Comparison of ENCODE assay signal across 8 mouse cellular contexts in the genomic region with DNA sequence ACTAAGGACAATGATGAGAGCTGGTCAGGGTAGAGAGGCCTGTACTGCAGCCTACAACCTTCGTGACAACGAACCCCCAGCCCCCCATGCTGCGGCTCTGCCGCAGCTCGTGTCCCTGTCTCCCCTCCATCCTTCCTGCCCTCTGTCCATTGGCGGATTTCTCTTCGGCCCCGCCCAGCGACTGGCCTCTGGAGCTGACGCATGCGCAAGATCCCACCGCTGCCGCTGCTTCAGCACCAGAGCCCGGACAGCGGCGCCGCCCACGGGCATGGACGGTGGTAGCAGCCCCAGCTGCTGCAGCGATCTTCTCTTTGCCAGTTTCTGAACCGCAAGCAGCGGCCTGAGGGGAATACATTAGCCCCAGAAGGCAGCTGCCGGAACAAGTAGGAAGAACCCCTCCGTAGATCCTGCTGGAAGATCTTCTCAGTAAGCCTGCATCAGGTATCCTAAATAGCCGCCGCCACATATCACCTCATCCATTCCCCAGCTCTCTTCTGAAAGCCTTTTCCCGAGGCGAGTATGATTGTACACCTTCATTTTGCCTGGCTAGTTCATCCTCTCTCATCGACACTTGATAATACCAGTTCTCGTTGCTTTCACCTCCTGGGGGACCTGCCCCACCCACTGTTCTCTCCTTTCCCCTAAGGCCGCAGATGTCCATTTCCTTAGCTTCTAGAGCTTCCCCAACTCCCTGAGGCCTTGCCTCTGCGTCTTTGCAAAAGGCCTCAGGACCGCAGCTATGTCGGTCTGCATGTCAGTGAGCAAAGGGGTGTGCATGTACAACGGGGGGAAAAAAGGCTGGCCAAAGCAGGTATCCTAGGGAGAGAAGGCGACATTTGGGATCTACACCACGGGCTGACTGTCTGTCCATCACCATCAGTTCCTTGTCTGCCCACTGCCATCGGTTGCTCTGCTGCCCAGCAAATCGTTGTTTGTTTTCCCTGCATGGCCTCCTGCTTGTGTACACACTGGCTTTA. TPM values are rescaled to one million over a fixed set of nuclear protein-coding genes. Genes with fewer than 3 reads are reported as not detected.
DNase-seq lines count a peak whose midpoint lies in the region; ATAC-seq and TF ChIP-seq lines count a peak whose summit lies in the region.

A gene (plus strand): TSS at position 216 of the 977 bp plus-strand sequence.

- TF ChIP-seq POLR2A in testis, adult 2 months (IDR thresholded peaks at IDR 0.05; ENCODE audit: control insufficient read depth, low read depth, low read length) = peak; percentile 49; the same call in 1 of the 2 replicates

- H3K27me3 ChIP-seq in forebrain, embryonic 12.5 days = peaks cover 16% of the 10 kb centered on the region; the same call in 1 of the 2 replicates
- 0 out of 2 replicates have a peak, but pooled peaks cover 4% of the 10 kb centered on the region for H3K27me3 ChIP-seq in heart, postnatal 0 days (ENCODE audit: control insufficient read depth, insufficient read depth, low read length)
- H3K27me3 ChIP-seq in neural tube, embryonic 14.5 days (ENCODE audit: control insufficient read depth, insufficient read depth, low read length) = no peaks in the 10 kb centered on the region
- no peaks in the 10 kb centered on the region for H3K27me3 ChIP-seq in testis, adult 2 months (ENCODE audit: control insufficient read depth, insufficient read depth, low read length)

- ATAC-seq in forebrain, embryonic 12.5 days (ENCODE audit: low FRiP score) = peak; percentile 96
- ATAC-seq in heart, postnatal 0 days (ENCODE audit: insufficient read depth, low read depth) = peak; percentile 87
- peak; percentile 96 for ATAC-seq in neural tube, embryonic 14.5 days (ENCODE audit: low read depth)

- TF ChIP-seq EP300 in heart, postnatal 0 days (IDR thresholded peaks at IDR 0.05; ENCODE audit: low read depth) = no peak

- peaks cover 19% of the 10 kb centered on the region for H3K4me1 ChIP-seq in forebrain, embryonic 12.5 days
- no peaks in the 10 kb centered on the region for H3K4me1 ChIP-seq in heart, postnatal 0 days (ENCODE audit: control insufficient read depth, insufficient read depth)
- peaks cover 13% of the 10 kb centered on the region; the same call in 1 of the 2 replicates for H3K4me1 ChIP-seq in neural tube, embryonic 14.5 days (ENCODE audit: control insufficient read depth, insufficient read depth, low read length)
- H3K4me1 ChIP-seq in testis, adult 2 months (ENCODE audit: control insufficient read depth, insufficient read depth, low read length) = peaks cover 12% of the 10 kb centered on the region

- peak within 1 kb of the TSS; percentile 42 for H3K4me3 ChIP-seq in forebrain, embryonic 12.5 days (replicated peaks)
- peak within 1 kb of the TSS; percentile 27; the same call in 1 of the 2 replicates for H3K4me3 ChIP-seq in heart, postnatal 0 days (ENCODE audit: low read depth, low read length)
- H3K4me3 ChIP-seq in neural tube, embryonic 14.5 days (ENCODE audit: low read depth, low read length) = peak within 1 kb of the TSS; percentile 52
- peak within 1 kb of the TSS; percentile 72 for H3K4me3 ChIP-seq in testis, adult 2 months (ENCODE audit: control insufficient read depth, low read depth, low read length)

- H3K9ac ChIP-seq in forebrain, embryonic 12.5 days = peak within 1 kb of the TSS; percentile 49
- no peak within 1 kb of the TSS for H3K9ac ChIP-seq in heart, postnatal 0 days (replicated peaks; ENCODE audit: low read depth, low read length)
- peak within 1 kb of the TSS; percentile 57 for H3K9ac ChIP-seq in neural tube, embryonic 14.5 days (replicated peaks; ENCODE audit: low read depth, low read length)

- H3K36me3 ChIP-seq in forebrain, embryonic 12.5 days (replicated peaks) = no peaks in the 10 kb centered on the region
- H3K36me3 ChIP-seq in heart, postnatal 0 days (replicated peaks; ENCODE audit: control insufficient read depth, insufficient read depth, low read length) = no peaks in the 10 kb centered on the region
- H3K36me3 ChIP-seq in neural tube, embryonic 14.5 days (ENCODE audit: control insufficient read depth, insufficient read depth, low read length) = no peaks in the 10 kb centered on the region
- no peaks in the 10 kb centered on the region for H3K36me3 ChIP-seq in testis, adult 2 months (ENCODE audit: control insufficient read depth, insufficient read depth, low read length)

- no peaks in the 10 kb centered on the region for H3K9me3 ChIP-seq in forebrain, embryonic 12.5 days
- no peaks in the 10 kb centered on the region for H3K9me3 ChIP-seq in heart, postnatal 0 days (replicated peaks; ENCODE audit: control insufficient read depth, low read length)
- no peaks in the 10 kb centered on the region for H3K9me3 ChIP-seq in neural tube, embryonic 14.5 days (ENCODE audit: control insufficient read depth, low read length)

- H3K27ac ChIP-seq in forebrain, embryonic 12.5 days = peak within 1 kb of the TSS; percentile 57
- H3K27ac ChIP-seq in heart, postnatal 0 days (ENCODE audit: low read depth) = no peak within 1 kb of the TSS
- H3K27ac ChIP-seq in neural tube, embryonic 14.5 days (ENCODE audit: low read depth, low read length) = peak within 1 kb of the TSS; percentile 79
- H3K27ac ChIP-seq in testis, adult 2 months (ENCODE audit: control insufficient read depth, insufficient read depth, low read depth, low read length) = peak within 1 kb of the TSS; percentile 33; the same call in 1 of the 2 replicates

- TF ChIP-seq CTCF in heart, postnatal 0 days (IDR thresholded peaks at IDR 0.05; ENCODE audit: low read depth) = peak; percentile 37
- 0 out of 2 replicates have a peak, but pooled peaks have one; percentile 18 for TF ChIP-seq CTCF in testis, adult 2 months (IDR thresholded peaks at IDR 0.05; ENCODE audit: control insufficient read depth, insufficient read depth, insufficient replicate concordance, low read depth, low read length)

- H3K4me2 ChIP-seq in forebrain, embryonic 12.5 days = peak within 1 kb of the TSS; percentile 64
- H3K4me2 ChIP-seq in heart, postnatal 0 days (ENCODE audit: low read depth, low read length) = peak within 1 kb of the TSS; percentile 57
- peak within 1 kb of the TSS; percentile 65 for H3K4me2 ChIP-seq in neural tube, embryonic 14.5 days (ENCODE audit: low read depth, low read length)

- DNase-seq in CD8-positive naive resting alpha-beta T cell, adult 2 months (ENCODE audit: low read depth in 2 of 2, low spot score in 2 of 2) = peak; percentile 26 to 51
- DNase-seq in c-Kit-positive CD71-positive TER-119-negative erythroid progenitor cells, embryonic 14.5 days (ENCODE audit: low read depth) = peak; percentile 79
- peak; percentile 89 for DNase-seq in heart, postnatal 0 days (ENCODE audit: low spot score)
- peak; percentile 97 for DNase-seq in kidney, postnatal 4 days
- peak; percentile 93 to 96 for DNase-seq in lung, adult 18-20 months

- WGBS in forebrain, embryonic 12.5 days = 11% methylated on average over 39 of the region's 39 CpGs
- WGBS in heart, postnatal 0 days = 13% methylated on average over 39 of the region's 39 CpGs
- WGBS in neural tube, embryonic 14.5 days = 10% methylated on average over 39 of the region's 39 CpGs

RNA-seq across cellular contexts. Expression of the gene that starts here (rescaled TPM):
- polyA plus RNA-seq in forebrain, embryonic 12.5 days (2016; fragmentation: Nextera tagmentation; extraction: Ambion mirVana) = 11.5 and 14.1 TPM in 2 replicates
- 0.19 and 0.38 TPM in 2 replicates for total RNA-seq in heart, postnatal 0 days (2014; rRNA removed; ENCODE audit: low replicate concordance)
- 0.03 and 0.07 TPM in 2 replicates for polyA plus RNA-seq in heart, postnatal 0 days (2015; fragmentation: Nextera tagmentation; extraction: Ambion mirVana)
- polyA plus RNA-seq in neural tube, embryonic 14.5 days (2014; fragmentation: Nextera tagmentation; extraction: Ambion mirVana) = 59.4 and 66.8 TPM in 2 replicates
- 0.28 and 0.77 TPM in 2 replicates for polyA plus RNA-seq in testis, adult 2 months (2012; rRNA removed)

Comparison
In these comparisons a context has a peak if more than half of its experiments do, and no peak if none do; other contexts are left out.
1. Peak in DNase-seq, ATAC-seq, H3K4me3 ChIP-seq and H3K4me2 ChIP-seq in heart, postnatal 0 days; RNA of the gene not detected or under 1 TPM.
2. DNase-seq: peak in every context shown above with its lines; median percentile 97 in kidney, postnatal 4 days; 94 in lung, adult 18-20 months; 89 in heart, postnatal 0 days; 79 in c-Kit-positive CD71-positive TER-119-negative erythroid progenitor cells, embryonic 14.5 days; 38 in CD8-positive naive resting alpha-beta T cell, adult 2 months.